Mouse (Mus musculus) MEL (cell line): ENCODE data around the gene St7.

ENCODE experiments used
- CTCF ChIP-seq, 3 experiments: IDR thresholded peaks in 2 of 3; conservative IDR thresholded peaks in 1 of 3; 2 replicates each; pipeline ENCODE4 v1.5.1; 2011 to 2012; ENCODE audit warnings: low read length in 3 of 3, low read depth in 2 of 3, mild to moderate bottlenecking in 2 of 3, improper control_type of control experiment in 1 of 3, inconsistent platforms in 1 of 3, mixed read lengths in 1 of 3, moderate library complexity in 1 of 3; ENCODE audit not compliant: control insufficient read depth in 1 of 3, insufficient read depth in 1 of 3, poor library complexity in 1 of 3, severe bottlenecking in 1 of 3
- MYC ChIP-seq: IDR thresholded peaks from 2 replicates; pipeline ENCODE4 v1.6.1; 2011; ENCODE audit warnings: low read depth, mild to moderate bottlenecking, low read length, improper control_type of control experiment, moderate library complexity
- POLR2A ChIP-seq, 2 experiments: IDR thresholded peaks; 2 replicates each; pipeline ENCODE4 v1.6.1; 2011 to 2012; ENCODE audit warnings: low read length in 2 of 2, mild to moderate bottlenecking in 2 of 2, control low read depth in 1 of 2, improper control_type of control experiment in 1 of 2, low read depth in 1 of 2, moderate library complexity in 1 of 2; ENCODE audit not compliant: control insufficient read depth in 1 of 2, insufficient read depth in 1 of 2, poor library complexity in 1 of 2
- SIN3A ChIP-seq: IDR thresholded peaks from 2 replicates; pipeline ENCODE4 v1.6.1; 2012; ENCODE audit warnings: low read length, improper control_type of control experiment, inconsistent platforms

- TF ChIP-seq CTCF (IDR thresholded peaks at IDR 0.05 in 2 of 3, conservative IDR thresholded peaks at IDR 0.05 in 1 of 3; ENCODE audit: control insufficient read depth in 1 of 3, insufficient read depth in 1 of 3, low read depth in 2 of 3, low read length in 3 of 3, poor library complexity in 1 of 3, severe bottlenecking in 1 of 3) (no peak), MYC (no peak), SIN3A (no peak), POLR2A (IDR thresholded peaks at IDR 0.05; ENCODE audit: control insufficient read depth in 1 of 2, insufficient read depth in 1 of 2, low read depth in 1 of 2, low read length in 2 of 2, poor library complexity in 1 of 2) (no peak)
Observed at GRCm38 (mm10) chr6:17800694-17801093, 108.0 kb downstream of the St7 start.
